Comparison of ENCODE assay signal across 9 mouse cellular contexts in the genomic region with DNA sequence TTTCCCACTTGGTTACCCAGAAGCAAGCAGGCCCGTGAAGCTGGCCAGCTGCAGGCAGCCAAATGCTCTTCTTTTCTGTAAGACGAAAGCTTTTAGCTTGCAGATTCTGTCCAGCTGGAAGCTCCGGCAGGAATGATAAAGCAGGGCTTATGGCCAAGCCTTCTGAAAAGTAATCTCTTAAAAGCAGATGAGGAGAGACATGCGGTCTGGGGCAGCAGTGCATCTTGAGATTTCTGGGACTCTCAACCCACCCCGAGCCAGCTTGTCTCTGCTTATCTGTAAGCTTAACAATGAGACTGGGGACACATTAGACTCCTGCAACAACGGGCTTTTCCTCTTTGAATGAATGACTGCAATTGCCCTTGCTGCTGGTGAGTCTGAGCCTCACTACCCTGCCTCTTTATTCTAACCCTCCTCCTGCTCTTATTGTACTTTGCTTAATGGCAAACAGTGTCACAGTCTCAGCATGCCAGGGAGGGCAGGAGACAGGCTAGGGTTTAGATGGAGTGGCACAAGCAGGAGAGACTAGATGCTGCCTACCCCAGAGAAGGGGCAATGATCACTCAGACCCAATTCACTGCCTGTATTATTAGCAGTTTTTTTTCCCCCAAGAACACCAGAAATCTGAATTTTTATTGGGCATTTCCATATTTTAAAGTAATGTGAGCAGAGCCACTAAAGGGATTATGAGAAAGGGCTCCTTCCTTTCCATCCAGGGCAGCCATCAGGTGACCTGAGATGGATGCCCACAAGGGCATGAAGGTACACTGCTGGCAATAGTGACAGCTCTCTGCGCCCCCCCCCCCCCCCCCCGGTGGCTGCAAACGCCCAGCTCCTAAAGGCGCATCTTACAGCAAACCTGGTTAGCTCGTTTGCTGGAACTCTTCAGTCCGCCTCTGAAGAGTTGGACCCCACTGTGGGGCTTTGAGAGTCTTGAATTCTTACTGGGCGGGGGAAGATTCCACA. TPM values are rescaled to one million over a fixed set of nuclear protein-coding genes. Genes with fewer than 3 reads are reported as not detected.
DNase-seq lines count a peak whose midpoint lies in the region; ATAC-seq and TF ChIP-seq lines count a peak whose summit lies in the region.
"Had no signal": no experiment of that assay in that cellular context is flagged by ENCODE, and none has a peak within 500 bp of the region (broad histone marks: within the 10 kb centered on the region; RNA-seq: fewer than 3 reads in every experiment).

No protein-coding gene starts in this region.

- 58% methylated on average over 13 of the region's 13 CpGs for WGBS in embryonic facial prominence, embryonic 10.5 days
- 30% methylated on average over 13 of the region's 13 CpGs for WGBS in forebrain, postnatal 0 days
- 37% methylated on average over 13 of the region's 13 CpGs for WGBS in midbrain, embryonic 15.5 days

- H3K4me3 ChIP-seq in layer of hippocampus, adult 2 months = no peak overlapping the region
- no peak overlapping the region for H3K4me3 ChIP-seq in embryonic facial prominence, embryonic 10.5 days
- no peak overlapping the region for H3K4me3 ChIP-seq in forebrain, postnatal 0 days (ENCODE audit: low read depth, low read length)
- H3K4me3 ChIP-seq in midbrain, embryonic 15.5 days = no peak overlapping the region
- H3K4me3 ChIP-seq: embryonic facial prominence, embryonic 13.5 days had no signal

- no peaks in the 10 kb centered on the region for H3K36me3 ChIP-seq in embryonic facial prominence, embryonic 10.5 days (replicated peaks)
- no peaks in the 10 kb centered on the region for H3K36me3 ChIP-seq in forebrain, postnatal 0 days (ENCODE audit: insufficient read depth)
- no peaks in the 10 kb centered on the region for H3K36me3 ChIP-seq in midbrain, embryonic 15.5 days (replicated peaks)
- H3K36me3 ChIP-seq: embryonic facial prominence, embryonic 13.5 days had no signal

- H3K9ac ChIP-seq in forebrain, postnatal 0 days = no peak overlapping the region
- H3K9ac ChIP-seq in midbrain, embryonic 15.5 days = no peak overlapping the region
- H3K9ac ChIP-seq: embryonic facial prominence, embryonic 13.5 days had no signal

- TF ChIP-seq CTCF in layer of hippocampus, adult 2 months (conservative IDR thresholded peaks at IDR 0.05) = no peak
- TF ChIP-seq CTCF in forebrain, postnatal 0 days (IDR thresholded peaks at IDR 0.05; ENCODE audit: low read depth) = no peak

- H3K4me1 ChIP-seq in embryonic facial prominence, embryonic 10.5 days = peaks cover 34% of the 10 kb centered on the region
- H3K4me1 ChIP-seq in forebrain, postnatal 0 days (ENCODE audit: insufficient read depth) = peaks cover 3% of the 10 kb centered on the region; the same call in 1 of the 2 replicates
- H3K4me1 ChIP-seq in midbrain, embryonic 15.5 days = peaks cover 24% of the 10 kb centered on the region

- no peaks in the 10 kb centered on the region for H3K9me3 ChIP-seq in embryonic facial prominence, embryonic 10.5 days
- H3K9me3 ChIP-seq in forebrain, postnatal 0 days (ENCODE audit: low read length) = no peaks in the 10 kb centered on the region
- no peaks in the 10 kb centered on the region for H3K9me3 ChIP-seq in midbrain, embryonic 15.5 days
- H3K9me3 ChIP-seq: embryonic facial prominence, embryonic 13.5 days had no signal

- intact Hi-C loops in gastrocnemius, postnatal 36 days (cut with DNase I) = no loop called here
- intact Hi-C loops in left cerebral cortex, postnatal 4 days (cut with DNase I) = no loop called here

- DNase-seq in layer of hippocampus, adult 2 months (ENCODE audit: low spot score in 2 of 2) = peak in 1 of 2 experiments; percentile 23
- no peak for DNase-seq in layer of hippocampus, adult 9-10 months (ENCODE audit: low spot score)
- DNase-seq in embryonic facial prominence, embryonic 10.5 days (ENCODE audit: low spot score) = no peak
- DNase-seq in forebrain, postnatal 0 days = peak; percentile 66
- DNase-seq in gastrocnemius, postnatal 36 days = no peak
- no peak for DNase-seq in left cerebral cortex, postnatal 4 days
- DNase-seq: cerebellum, adult 11 months had no signal

- H3K4me2 ChIP-seq in forebrain, postnatal 0 days (ENCODE audit: low read depth) = no peak overlapping the region
- no peak overlapping the region for H3K4me2 ChIP-seq in midbrain, embryonic 15.5 days
- H3K4me2 ChIP-seq: embryonic facial prominence, embryonic 13.5 days had no signal

- peak overlapping the region; percentile 28; the same call in 1 of the 2 replicates for H3K27ac ChIP-seq in layer of hippocampus, adult 2 months
- peak overlapping the region; percentile 25; the same call in 1 of the 2 replicates for H3K27ac ChIP-seq in embryonic facial prominence, embryonic 10.5 days (replicated peaks)
- no peak overlapping the region for H3K27ac ChIP-seq in forebrain, postnatal 0 days (ENCODE audit: low read depth, low read length)
- peak overlapping the region; percentile 64 for H3K27ac ChIP-seq in midbrain, embryonic 15.5 days
- H3K27ac ChIP-seq: embryonic facial prominence, embryonic 13.5 days had no signal

- ATAC-seq in forebrain, postnatal 0 days = peak; percentile 59
- peak; percentile 73 for ATAC-seq in midbrain, embryonic 15.5 days (replicated peaks)

- H3K27me3 ChIP-seq in embryonic facial prominence, embryonic 10.5 days (replicated peaks; ENCODE audit: low read depth, poor library complexity, severe bottlenecking) = no peaks in the 10 kb centered on the region
- H3K27me3 ChIP-seq in forebrain, postnatal 0 days (ENCODE audit: insufficient read depth, low read length) = no peaks in the 10 kb centered on the region
- H3K27me3 ChIP-seq in midbrain, embryonic 15.5 days (replicated peaks) = no peaks in the 10 kb centered on the region
- H3K27me3 ChIP-seq: embryonic facial prominence, embryonic 13.5 days had no signal

RNA-seq across cellular contexts. Expression of a gene that starts 44.6 kb away (rescaled TPM):
- total RNA-seq in layer of hippocampus, adult 2 months (2021) = 100 to 1,000 TPM; 709 to 737 TPM
- polyA plus RNA-seq in embryonic facial prominence, embryonic 10.5 days (2016; fragmentation: Nextera tagmentation; extraction: Ambion mirVana) = 288 and 317 TPM in 2 replicates
- total RNA-seq in forebrain, postnatal 0 days (2014; rRNA removed) = 589 and 781 TPM in 2 replicates
- polyA plus RNA-seq in forebrain, postnatal 0 days (2015; fragmentation: Nextera tagmentation; extraction: Ambion mirVana) = 1,169 and 2,082 TPM in 2 replicates
- polyA plus RNA-seq in midbrain, embryonic 15.5 days (2015; fragmentation: Nextera tagmentation; extraction: Ambion mirVana) = 2,126 and 2,223 TPM in 2 replicates
- total RNA-seq in gastrocnemius, postnatal 36 days (2021) = 1 to 10 TPM; 8.4 to 9.5 TPM
- total RNA-seq in left cerebral cortex, postnatal 4 days (2021) = 1,000 to 10,000 TPM; 1,564 to 1,697 TPM

Comparison
In these comparisons a context has a peak if more than half of its experiments do, and no peak if none do; other contexts are left out.
1. RNA of a gene that starts 44.6 kb away (total RNA-seq): 1,564 to 1,697 TPM in left cerebral cortex, postnatal 4 days, 589 to 781 TPM in forebrain, postnatal 0 days and 709 to 737 TPM in layer of hippocampus, adult 2 months; 8.4 to 9.5 TPM in gastrocnemius, postnatal 36 days; every median in the first group is over 10 times any median in the second.